In the genomic region with DNA sequence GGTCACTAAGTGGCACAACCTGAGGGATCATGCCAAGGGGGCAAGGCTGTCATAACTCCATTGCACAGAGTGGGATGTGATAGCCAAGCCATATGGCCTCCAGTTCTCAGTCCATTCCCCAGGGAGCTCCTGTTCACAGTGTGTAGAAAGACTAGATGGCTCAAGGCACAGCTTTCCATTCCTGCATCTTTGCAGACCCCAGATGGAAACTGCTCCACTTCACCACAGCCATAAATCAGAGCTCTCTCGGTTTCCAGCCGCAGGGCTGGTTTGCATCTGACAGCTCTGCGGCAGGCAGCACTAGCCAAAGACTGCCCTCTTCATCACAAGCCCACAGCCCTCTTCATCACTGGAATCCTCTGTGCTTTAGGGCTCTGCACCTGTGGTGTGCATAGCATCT, we compare ENCODE assay signal across 18 mouse cellular contexts.
A peak's percentile ranks its signal among the peaks of the same experiment; 100 is the strongest.
DNase-seq lines count a peak whose midpoint lies in the region; ATAC-seq and TF ChIP-seq lines count a peak whose summit lies in the region.
"Had no signal": no experiment of that assay in that cellular context is flagged by ENCODE, and none has a peak within 500 bp of the region (broad histone marks: within the 10 kb centered on the region; RNA-seq: fewer than 3 reads in every experiment).

No protein-coding gene starts in this region.

- peak; percentile 16 for DNase-seq in hindbrain, embryonic 11.5 days (ENCODE audit: low spot score)
- DNase-seq in hindbrain, embryonic 10.5 days (ENCODE audit: low spot score), result no peak
- DNase-seq in embryo, embryonic 10.5 days (ENCODE audit: low spot score), result peak; percentile 58
- peak; percentile 38 for DNase-seq in neural tube, embryonic 10.5 days (ENCODE audit: extremely low spot score, low spot score)
- DNase-seq in lung, postnatal 0 days (ENCODE audit: low spot score), result no peak
- DNase-seq in kidney, adult 9 months, result no peak
- DNase-seq: adrenal gland, postnatal 10 days; B cell, adult 2 months; cerebellum, adult 18-20 months; right cerebral cortex, postnatal 14 days had no signal

- WGBS in hindbrain, embryonic 11.5 days, result 70% methylated on average over 3 of the region's 3 CpGs
- WGBS in hindbrain, embryonic 10.5 days, result 87% methylated on average over 3 of the region's 3 CpGs
- 52% methylated on average over 3 of the region's 3 CpGs for WGBS in hindbrain, embryonic 16.5 days
- WGBS in intestine, embryonic 15.5 days, result 49% methylated on average over 3 of the region's 3 CpGs
- WGBS in lung, postnatal 0 days, result 78% methylated on average over 3 of the region's 3 CpGs

- H3K36me3 ChIP-seq in hindbrain, embryonic 11.5 days (ENCODE audit: control insufficient read depth, insufficient read depth, low read length), result no peaks in the 10 kb centered on the region
- H3K36me3 ChIP-seq in hindbrain, embryonic 10.5 days, result peaks cover 24% of the 10 kb centered on the region; the same call in 1 of the 2 replicates
- H3K36me3 ChIP-seq in hindbrain, embryonic 16.5 days (ENCODE audit: control insufficient read depth, insufficient read depth, low read length), result peaks cover 13% of the 10 kb centered on the region
- H3K36me3 ChIP-seq in intestine, embryonic 15.5 days, result 0 out of 2 replicates have a peak, but pooled peaks cover 4% of the 10 kb centered on the region
- peaks cover 16% of the 10 kb centered on the region for H3K36me3 ChIP-seq in lung, postnatal 0 days (ENCODE audit: insufficient read depth, low read length)
- H3K36me3 ChIP-seq: liver, embryonic 12.5 days had no signal

- H3K9ac ChIP-seq in hindbrain, embryonic 11.5 days (ENCODE audit: low read depth, low read length), result no peak overlapping the region
- H3K9ac ChIP-seq in hindbrain, embryonic 16.5 days (ENCODE audit: low read depth, low read length), result no peak overlapping the region
- no peak overlapping the region for H3K9ac ChIP-seq in intestine, embryonic 15.5 days
- H3K9ac ChIP-seq in lung, postnatal 0 days (replicated peaks; ENCODE audit: low read depth), result no peak overlapping the region
- H3K9ac ChIP-seq: heart, embryonic 12.5 days; liver, embryonic 12.5 days; lung, embryonic 15.5 days had no signal

- ATAC-seq in hindbrain, embryonic 11.5 days (ENCODE audit: low FRiP score), result no peak
- peak; percentile 48; the same call in 1 of the 2 replicates for ATAC-seq in hindbrain, embryonic 16.5 days
- ATAC-seq in intestine, embryonic 15.5 days, result no peak
- ATAC-seq in lung, postnatal 0 days, result no peak
- ATAC-seq: forebrain, embryonic 16.5 days; intestine, embryonic 16.5 days; liver, embryonic 12.5 days had no signal

- no peaks in the 10 kb centered on the region for H3K4me1 ChIP-seq in hindbrain, embryonic 11.5 days (replicated peaks; ENCODE audit: control insufficient read depth, insufficient read depth, low read length)
- H3K4me1 ChIP-seq in hindbrain, embryonic 10.5 days (replicated peaks), result peaks cover 9% of the 10 kb centered on the region
- H3K4me1 ChIP-seq in hindbrain, embryonic 16.5 days (ENCODE audit: control insufficient read depth, insufficient read depth, low read depth, low read length), result peaks cover 2% of the 10 kb centered on the region; the same call in 1 of the 2 replicates
- H3K4me1 ChIP-seq in intestine, embryonic 15.5 days (replicated peaks), result no peaks in the 10 kb centered on the region
- no peaks in the 10 kb centered on the region for H3K4me1 ChIP-seq in lung, postnatal 0 days (ENCODE audit: insufficient read depth, low read depth, low read length)
- H3K4me1 ChIP-seq: liver, embryonic 12.5 days; lung, embryonic 15.5 days had no signal

- no peak overlapping the region for H3K27ac ChIP-seq in hindbrain, embryonic 11.5 days (ENCODE audit: low read depth, low read length)
- H3K27ac ChIP-seq in hindbrain, embryonic 10.5 days, result no peak overlapping the region
- H3K27ac ChIP-seq in hindbrain, embryonic 16.5 days (ENCODE audit: low read depth, low read length), result no peak overlapping the region
- H3K27ac ChIP-seq in intestine, embryonic 15.5 days, result no peak overlapping the region
- no peak overlapping the region for H3K27ac ChIP-seq in lung, postnatal 0 days (ENCODE audit: low read length)
- H3K27ac ChIP-seq: kidney, postnatal 0 days; liver, embryonic 12.5 days; lung, embryonic 15.5 days had no signal

- H3K4me3 ChIP-seq in hindbrain, embryonic 11.5 days (ENCODE audit: low read depth, low read length), result no peak overlapping the region
- no peak overlapping the region for H3K4me3 ChIP-seq in hindbrain, embryonic 10.5 days
- H3K4me3 ChIP-seq in hindbrain, embryonic 16.5 days (ENCODE audit: low read length), result no peak overlapping the region
- H3K4me3 ChIP-seq in intestine, embryonic 15.5 days (replicated peaks), result no peak overlapping the region
- no peak overlapping the region for H3K4me3 ChIP-seq in lung, postnatal 0 days (ENCODE audit: low read depth, low read length)
- H3K4me3 ChIP-seq: heart, embryonic 12.5 days; liver, embryonic 12.5 days; lung, embryonic 15.5 days had no signal

- no peaks in the 10 kb centered on the region for H3K9me3 ChIP-seq in hindbrain, embryonic 11.5 days (ENCODE audit: control insufficient read depth, low read length)
- H3K9me3 ChIP-seq in hindbrain, embryonic 10.5 days, result no peaks in the 10 kb centered on the region
- H3K9me3 ChIP-seq in hindbrain, embryonic 16.5 days (ENCODE audit: control insufficient read depth, low read length), result no peaks in the 10 kb centered on the region
- H3K9me3 ChIP-seq in intestine, embryonic 15.5 days, result no peaks in the 10 kb centered on the region
- no peaks in the 10 kb centered on the region for H3K9me3 ChIP-seq in lung, postnatal 0 days (ENCODE audit: low read length)
- H3K9me3 ChIP-seq: heart, embryonic 12.5 days; liver, embryonic 12.5 days; lung, embryonic 15.5 days had no signal

- no peak overlapping the region for H3K4me2 ChIP-seq in hindbrain, embryonic 11.5 days (replicated peaks; ENCODE audit: low read depth, low read length)
- no peak overlapping the region for H3K4me2 ChIP-seq in hindbrain, embryonic 16.5 days (ENCODE audit: low read length)
- no peak overlapping the region for H3K4me2 ChIP-seq in intestine, embryonic 15.5 days (replicated peaks)
- H3K4me2 ChIP-seq in lung, postnatal 0 days (replicated peaks; ENCODE audit: low read depth, low read length), result no peak overlapping the region
- H3K4me2 ChIP-seq: heart, embryonic 12.5 days; liver, embryonic 12.5 days; lung, embryonic 15.5 days had no signal

- no peak for TF ChIP-seq EP300 in lung, postnatal 0 days (IDR thresholded peaks at IDR 0.05)

- no peak for TF ChIP-seq CTCF in lung, postnatal 0 days (IDR thresholded peaks at IDR 0.05)

- H3K27me3 ChIP-seq in hindbrain, embryonic 11.5 days (ENCODE audit: control insufficient read depth, insufficient read depth, low read length), result no peaks in the 10 kb centered on the region
- no peaks in the 10 kb centered on the region for H3K27me3 ChIP-seq in hindbrain, embryonic 10.5 days (ENCODE audit: insufficient read depth, poor library complexity, severe bottlenecking)
- no peaks in the 10 kb centered on the region for H3K27me3 ChIP-seq in hindbrain, embryonic 16.5 days (replicated peaks; ENCODE audit: control insufficient read depth, insufficient read depth, low read length)
- no peaks in the 10 kb centered on the region for H3K27me3 ChIP-seq in intestine, embryonic 15.5 days (replicated peaks)
- H3K27me3 ChIP-seq in lung, postnatal 0 days (replicated peaks; ENCODE audit: insufficient read depth, low read length), result no peaks in the 10 kb centered on the region
- H3K27me3 ChIP-seq: heart, embryonic 12.5 days; liver, embryonic 12.5 days; lung, embryonic 15.5 days had no signal

Comparison
In these comparisons a context has a peak if more than half of its experiments do, and no peak if none do; other contexts are left out.
1. DNase-seq: peak in hindbrain, embryonic 11.5 days (single experiment), embryo, embryonic 10.5 days (single experiment) and neural tube, embryonic 10.5 days (single experiment); none in hindbrain, embryonic 10.5 days (single experiment), lung, postnatal 0 days (single experiment) and kidney, adult 9 months (single experiment).